Mouse (Mus musculus): ENCODE results near the gene Tgm2. TPM values are rescaled to one million over a fixed set of nuclear protein-coding genes. Genes with fewer than 3 reads are reported as not detected.

Tgm2 gene
- polyA plus RNA-seq (2017; shearing (Covaris generic)): 4.7 TPM

GRCm38 (mm10) chr2:158146223-158146622 lies at the start of gene Tgm2:
TSS of gene Tgm2 (minus strand) at chr2:158146436.

Other genes with a start within 250 kb of the Tgm2 start
- gene Vstm2l, start 231.8 kb downstream of the Tgm2 start, polyA plus RNA-seq (2017; shearing (Covaris generic)): not detected
- 24.1 TPM for gene Tti1, start 118.0 kb downstream of the Tgm2 start, polyA plus RNA-seq (2017; shearing (Covaris generic))
- gene Rprd1b, start 117.9 kb downstream of the Tgm2 start, polyA plus RNA-seq (2017; shearing (Covaris generic)): 41.4 TPM
- not detected for gene D630003M21Rik, start 82.8 kb upstream of the Tgm2 start, polyA plus RNA-seq (2017; shearing (Covaris generic))
- gene Bpi, start 111.7 kb upstream of the Tgm2 start, polyA plus RNA-seq (2017; shearing (Covaris generic)): not detected
- gene Lbp, start 160.1 kb upstream of the Tgm2 start, polyA plus RNA-seq (2017; shearing (Covaris generic)): 1.1 TPM
- not detected for gene Snhg11, start 229.2 kb upstream of the Tgm2 start, polyA plus RNA-seq (2017; shearing (Covaris generic))

All from CD4-positive, CD25-positive, alpha-beta regulatory T cell (primary cell).